In the genomic region with DNA sequence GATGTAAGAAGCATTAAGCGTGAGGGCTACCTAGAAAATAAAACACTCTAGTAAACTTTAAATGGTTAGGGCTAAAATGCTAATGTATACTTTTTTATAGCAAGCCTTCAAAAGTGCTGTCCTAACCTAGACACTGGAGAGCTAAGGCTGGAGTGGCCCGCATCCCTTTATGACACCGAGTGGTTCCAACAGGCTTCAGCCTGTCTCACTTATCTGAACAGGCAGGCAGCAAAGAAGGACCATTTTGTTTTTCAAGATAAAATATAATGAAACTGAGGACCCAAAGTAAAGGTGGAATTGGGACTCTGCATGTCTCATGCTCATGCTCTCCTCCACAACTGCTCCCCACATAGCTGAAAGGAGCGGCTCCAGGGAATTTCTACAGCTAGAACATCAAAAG, we compare ENCODE assay signal across 16 mouse cellular contexts. TPM values are rescaled to one million over a fixed set of nuclear protein-coding genes. Genes with fewer than 3 reads are reported as not detected.
DNase-seq lines count a peak whose midpoint lies in the region; ATAC-seq lines count a peak whose summit lies in the region.
"Had no signal": no experiment of that assay in that cellular context is flagged by ENCODE, and none has a peak within 500 bp of the region (broad histone marks: within the 10 kb centered on the region; RNA-seq: fewer than 3 reads in every experiment).

No protein-coding gene starts in this region.

- no peaks in the 10 kb centered on the region for H3K9me3 ChIP-seq in liver, embryonic 11.5 days (ENCODE audit: control insufficient read depth, low read length)
- no peaks in the 10 kb centered on the region for H3K9me3 ChIP-seq in liver, embryonic 15.5 days (replicated peaks)
- H3K9me3 ChIP-seq: embryonic facial prominence, embryonic 13.5 days; forebrain, embryonic 15.5 days; heart, embryonic 12.5 days; hindbrain, embryonic 15.5 days had no signal

- H3K4me2 ChIP-seq in liver, embryonic 11.5 days: no peak overlapping the region
- H3K4me2 ChIP-seq in liver, embryonic 15.5 days: peak overlapping the region; percentile 18; the same call in 1 of the 2 replicates
- H3K4me2 ChIP-seq: embryonic facial prominence, embryonic 13.5 days; forebrain, embryonic 15.5 days; heart, embryonic 12.5 days; hindbrain, embryonic 15.5 days had no signal

- H3K4me3 ChIP-seq in liver, embryonic 11.5 days (ENCODE audit: low read depth, low read length): no peak overlapping the region
- no peak overlapping the region for H3K4me3 ChIP-seq in liver, embryonic 15.5 days (replicated peaks)
- H3K4me3 ChIP-seq: embryonic facial prominence, embryonic 13.5 days; forebrain, embryonic 15.5 days; heart, embryonic 12.5 days; hindbrain, embryonic 15.5 days had no signal

- no peaks in the 10 kb centered on the region; the same call in 1 of the 2 replicates for H3K36me3 ChIP-seq in liver, embryonic 11.5 days (ENCODE audit: control insufficient read depth, insufficient read depth, low read length)
- H3K36me3 ChIP-seq in liver, embryonic 15.5 days (replicated peaks): no peaks in the 10 kb centered on the region
- H3K36me3 ChIP-seq: hindbrain, embryonic 15.5 days had no signal

- no peaks in the 10 kb centered on the region for H3K27me3 ChIP-seq in liver, embryonic 11.5 days (replicated peaks; ENCODE audit: control insufficient read depth, insufficient read depth, low read length)
- no peaks in the 10 kb centered on the region for H3K27me3 ChIP-seq in liver, embryonic 15.5 days
- H3K27me3 ChIP-seq: embryonic facial prominence, embryonic 13.5 days; forebrain, embryonic 15.5 days; heart, embryonic 12.5 days; hindbrain, embryonic 15.5 days had no signal

- peak; percentile 64 for DNase-seq in c-Kit-positive CD71-positive TER-119-positive erythroid progenitor cells, embryonic 14.5 days (ENCODE audit: low spot score)
- DNase-seq in liver, embryonic 11.5 days (ENCODE audit: low spot score): no peak
- no peak for DNase-seq in cerebellum, adult 9-11 months
- DNase-seq in gastrocnemius, postnatal 25 days: no peak
- no peak for DNase-seq in cerebellum, postnatal 4 days (ENCODE audit: low spot score in 2 of 2)
- DNase-seq: adrenal gland, postnatal 10 days; cerebellum, adult 2 months; cerebellum, postnatal 25 days; gastrocnemius, postnatal 14 days had no signal

- peaks cover 8% of the 10 kb centered on the region for H3K4me1 ChIP-seq in liver, embryonic 11.5 days (replicated peaks; ENCODE audit: control insufficient read depth, insufficient read depth, low read length)
- peaks cover 17% of the 10 kb centered on the region; the same call in 1 of the 2 replicates for H3K4me1 ChIP-seq in liver, embryonic 15.5 days (replicated peaks)
- H3K4me1 ChIP-seq: embryonic facial prominence, embryonic 13.5 days; forebrain, embryonic 15.5 days; hindbrain, embryonic 15.5 days had no signal

- H3K9ac ChIP-seq in liver, embryonic 11.5 days (ENCODE audit: low read depth, low read length): no peak overlapping the region
- H3K9ac ChIP-seq in liver, embryonic 15.5 days: no peak overlapping the region
- H3K9ac ChIP-seq: embryonic facial prominence, embryonic 13.5 days; forebrain, embryonic 15.5 days; heart, embryonic 12.5 days; hindbrain, embryonic 15.5 days had no signal

- ATAC-seq in liver, embryonic 11.5 days (replicated peaks; ENCODE audit: low FRiP score): peak; percentile 77
- ATAC-seq in liver, embryonic 15.5 days (ENCODE audit: insufficient read depth): peak; percentile 58
- ATAC-seq in megakaryocyte-erythroid progenitor cell, adult 5-6 weeks (replicated peaks; ENCODE audit: low FRiP score, low TSS enrichment, poor library complexity, severe bottlenecking): peak; percentile 71
- ATAC-seq: forebrain, embryonic 15.5 days; intestine, embryonic 16.5 days had no signal

- H3K27ac ChIP-seq in liver, embryonic 11.5 days (ENCODE audit: low read depth, low read length): peak overlapping the region; percentile 30; the same call in 1 of the 2 replicates
- H3K27ac ChIP-seq in liver, embryonic 15.5 days (replicated peaks): peak overlapping the region; percentile 64; the same call in 1 of the 2 replicates
- H3K27ac ChIP-seq: embryonic facial prominence, embryonic 13.5 days; forebrain, embryonic 15.5 days; hindbrain, embryonic 15.5 days had no signal

- WGBS in liver, embryonic 11.5 days: 71% methylated on average over 4 of the region's 4 CpGs
- 49% methylated on average over 4 of the region's 4 CpGs for WGBS in liver, embryonic 15.5 days (ENCODE audit: insufficient replicate concordance)

RNA-seq across cellular contexts. Expression of gene Klc2, which starts 49.1 kb away (rescaled TPM):
- polyA plus RNA-seq in liver, embryonic 11.5 days (2014; fragmentation: Nextera tagmentation; extraction: Ambion mirVana): 7.3 and 8.3 TPM in 2 replicates
- 1.7 and 2.7 TPM in 2 replicates for polyA plus RNA-seq in liver, embryonic 15.5 days (2015; fragmentation: Nextera tagmentation; extraction: Ambion mirVana)
- total RNA-seq in megakaryocyte-erythroid progenitor cell, adult 5-6 weeks (2014; fragmentation: Nextera tagmentation): 3.0 and 15.3 TPM in 2 replicates
- 2.3 and 8.0 TPM in 2 replicates for total RNA-seq in megakaryocyte-erythroid progenitor cell, adult 5-6 weeks (2017)
- total RNA-seq in gastrocnemius, postnatal 25 days (2021): 10 to 100 TPM; 51.9 TPM
